Mouse (Mus musculus): ENCODE results near the gene Prr32. TPM values are rescaled to one million over a fixed set of nuclear protein-coding genes. Genes with fewer than 3 reads are reported as not detected.

Gene Prr32
- total RNA-seq (2021): 1 to 10 TPM in 1 of 2 experiments, not detected in 1; 1.0 TPM

DNA sequence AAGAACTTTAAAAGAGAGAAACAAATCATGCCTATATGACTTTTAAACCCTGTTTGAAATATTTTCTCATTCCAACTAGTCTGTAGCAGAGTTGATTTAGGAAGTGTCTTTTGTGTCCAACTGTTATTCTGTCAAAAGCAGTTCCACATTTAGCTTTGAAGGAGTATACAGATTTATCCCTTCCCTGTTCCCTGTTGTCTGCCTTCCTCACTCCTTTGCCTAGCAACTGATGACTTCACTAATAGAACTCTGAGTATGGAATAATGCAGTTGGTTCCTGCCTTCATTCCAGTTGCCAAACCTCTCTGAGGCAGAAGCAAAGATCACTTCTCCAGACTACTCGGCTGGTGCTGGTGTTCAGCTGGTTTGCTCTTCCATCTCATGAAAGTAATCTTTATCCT is at the start of gene Prr32:
TSS of gene Prr32 (plus strand) at position 301 of the 400 bp plus-strand sequence.
- DNase-seq: no peak
